Mouse (Mus musculus) cerebellum, postnatal 25 days (tissue): ENCODE measurements around the gene Lcn2.
A peak's percentile ranks its signal among the peaks of the same experiment; 100 is the strongest.
"Not testable (repeated sequence)": the region's sequence is repeated elsewhere in the genome, so short reads cannot be mapped to it uniquely, and the experiment has no call there.

Experiments
- DNase-seq, 2 experiments: peaks; one replicate each; pipeline ENCODE4 v3.0.0; 2021; ENCODE audit warnings: mixed read lengths in 2 of 2

Lcn2 gene

GRCm38 (mm10) chr2:32363376-32364106 is 24.5 kb downstream of the Lcn2 start:
- DNase-seq: peak in 1 of 2 experiments; percentile 11

- peak; percentile 98 for DNase-seq
These were observed 25.2 kb downstream of the Lcn2 start for GRCm38 (mm10) chr2:32362817-32363340.

GRCm38 (mm10) chr2:32362274-32362673 is 25.8 kb downstream of the Lcn2 start:
- DNase-seq: not testable (repeated sequence)

- peak; percentile 91 to 94 for DNase-seq
These were observed 26.6 kb downstream of the Lcn2 start for GRCm38 (mm10) chr2:32361437-32361836.

- DNase-seq: peak; percentile 86 to 87
These were observed 27.3 kb downstream of the Lcn2 start for GRCm38 (mm10) chr2:32360741-32361140.

- DNase-seq: no peak
These were observed 29.7 kb downstream of the Lcn2 start for GRCm38 (mm10) chr2:32358381-32358780.

GRCm38 (mm10) chr2:32357710-32358109 is 30.3 kb downstream of the Lcn2 start:
- no peak for DNase-seq

- no peak for DNase-seq
These were observed 31.8 kb downstream of the Lcn2 start for GRCm38 (mm10) chr2:32356216-32356615.

GRCm38 (mm10) chr2:32354336-32354895 is 33.6 kb downstream of the Lcn2 start:
- no peak for DNase-seq

- DNase-seq: no peak
These were observed 34.2 kb downstream of the Lcn2 start for GRCm38 (mm10) chr2:32353836-32354235.

GRCm38 (mm10) chr2:32353007-32353542 is 35.0 kb downstream of the Lcn2 start, which contains the start of gene Dnm1:
Gene Dnm1, minus strand, starts transcription at chr2:32353338.
- peak; percentile 99 to 100 for DNase-seq

- peak; percentile 83 to 89 for DNase-seq
These were observed 35.7 kb downstream of the Lcn2 start, which contains the start of gene Ciz1 for GRCm38 (mm10) chr2:32352151-32353006. Gene Ciz1, plus strand, starts transcription at chr2:32352327.

GRCm38 (mm10) chr2:32351471-32351961 is 36.5 kb downstream of the Lcn2 start:
- DNase-seq: peak; percentile 72 to 78

- DNase-seq: peak; percentile 74
These were observed 37.5 kb downstream of the Lcn2 start for GRCm38 (mm10) chr2:32350471-32351051.

- DNase-seq: peak; percentile 60 to 61
These were observed 38.3 kb downstream of the Lcn2 start for GRCm38 (mm10) chr2:32349625-32350255.

- peak; percentile 83 for DNase-seq
These were observed 39.7 kb downstream of the Lcn2 start for GRCm38 (mm10) chr2:32348311-32348710.

- peak in 1 of 2 experiments; percentile 54 for DNase-seq
These were observed 41.0 kb downstream of the Lcn2 start for GRCm38 (mm10) chr2:32347019-32347418.

- peak; percentile 51 to 60 for DNase-seq
These were observed 43.3 kb downstream of the Lcn2 start for GRCm38 (mm10) chr2:32344598-32345321.

- DNase-seq: peak; percentile 97 to 99
These were observed 44.0 kb downstream of the Lcn2 start for GRCm38 (mm10) chr2:32344056-32344455.

- DNase-seq: peak in 1 of 2 experiments; percentile 60
These were observed 44.7 kb downstream of the Lcn2 start for GRCm38 (mm10) chr2:32343351-32343671.
